Mouse (Mus musculus): Measurements from ENCODE around the gene Haus3. TPM values are rescaled to one million over a fixed set of nuclear protein-coding genes. Genes with fewer than 3 reads are reported as not detected.

Gene Haus3
- polyA plus RNA-seq (2015; fragmentation: Nextera tagmentation; extraction: Ambion mirVana), result 20.3 and 22.1 TPM in 2 replicates

- peak; percentile 100 for ATAC-seq (ENCODE audit: insufficient read depth)
- Histone ChIP-seq H3K4me3 (replicated peaks) (peak within 1 kb of the TSS; percentile 79), H3K4me1 (replicated peaks) (peaks cover 30% of the 10 kb centered on the region), H3K4me2 (peak within 1 kb of the TSS; percentile 81), H3K36me3 (replicated peaks) (peaks cover 11% of the 10 kb centered on the region), H3K27me3 (no peaks in the 10 kb centered on the region), H3K9ac (peak within 1 kb of the TSS; percentile 89), H3K9me3 (replicated peaks) (no peaks in the 10 kb centered on the region), H3K27ac (replicated peaks) (peak within 1 kb of the TSS; percentile 89)
- WGBS (ENCODE audit: insufficient replicate concordance), result under 1% methylated on average over 57 of the region's 57 CpGs
Observed at GRCm38 (mm10) chr5:34168950-34169891, at the start of gene Haus3, which contains the start of gene Poln. Gene Haus3 (minus strand): TSS chr5:34169527. Gene Poln (minus strand): TSS chr5:34169448.

GRCm38 (mm10) chr5:34218672-34219071 is 49.3 kb upstream of the Haus3 start:
- Histone ChIP-seq H3K36me3 (replicated peaks) (no peaks in the 10 kb centered on the region), H3K9ac (no peak overlapping the region), H3K9me3 (replicated peaks) (no peaks in the 10 kb centered on the region), H3K27ac (replicated peaks) (no peak overlapping the region), H3K4me2 (no peak overlapping the region), H3K27me3 (no peaks in the 10 kb centered on the region), H3K4me1 (replicated peaks) (no peaks in the 10 kb centered on the region), H3K4me3 (replicated peaks) (no peak overlapping the region)
- 34% methylated on average over 5 of the region's 5 CpGs for WGBS (ENCODE audit: insufficient replicate concordance)
- ATAC-seq (ENCODE audit: insufficient read depth), result no peak

- H3K9me3 ChIP-seq (replicated peaks), result no peaks in the 10 kb centered on the region
- no peak overlapping the region for H3K4me3 ChIP-seq (replicated peaks)
- H3K27me3 ChIP-seq, result no peaks in the 10 kb centered on the region
- no peak overlapping the region for H3K27ac ChIP-seq (replicated peaks)
- H3K36me3 ChIP-seq (replicated peaks), result no peaks in the 10 kb centered on the region
- 59% methylated on average over 9 of the region's 9 CpGs for WGBS (ENCODE audit: insufficient replicate concordance)
- H3K4me1 ChIP-seq (replicated peaks), result no peaks in the 10 kb centered on the region
- ATAC-seq (ENCODE audit: insufficient read depth), result no peak
- H3K9ac ChIP-seq, result no peak overlapping the region
- H3K4me2 ChIP-seq, result no peak overlapping the region
Observed at GRCm38 (mm10) chr5:34217756-34218155, 48.4 kb upstream of the Haus3 start.

GRCm38 (mm10) chr5:34216025-34216424 is 46.7 kb upstream of the Haus3 start:
- Histone ChIP-seq H3K4me3 (replicated peaks) (no peak overlapping the region), H3K27ac (replicated peaks) (no peak overlapping the region), H3K4me1 (replicated peaks) (no peaks in the 10 kb centered on the region), H3K27me3 (no peaks in the 10 kb centered on the region), H3K9ac (no peak overlapping the region), H3K9me3 (replicated peaks) (no peaks in the 10 kb centered on the region), H3K36me3 (replicated peaks) (no peaks in the 10 kb centered on the region), H3K4me2 (no peak overlapping the region)
- 73% methylated on average over 7 of the region's 7 CpGs for WGBS (ENCODE audit: insufficient replicate concordance)
- no peak for ATAC-seq (ENCODE audit: insufficient read depth)

DNA sequence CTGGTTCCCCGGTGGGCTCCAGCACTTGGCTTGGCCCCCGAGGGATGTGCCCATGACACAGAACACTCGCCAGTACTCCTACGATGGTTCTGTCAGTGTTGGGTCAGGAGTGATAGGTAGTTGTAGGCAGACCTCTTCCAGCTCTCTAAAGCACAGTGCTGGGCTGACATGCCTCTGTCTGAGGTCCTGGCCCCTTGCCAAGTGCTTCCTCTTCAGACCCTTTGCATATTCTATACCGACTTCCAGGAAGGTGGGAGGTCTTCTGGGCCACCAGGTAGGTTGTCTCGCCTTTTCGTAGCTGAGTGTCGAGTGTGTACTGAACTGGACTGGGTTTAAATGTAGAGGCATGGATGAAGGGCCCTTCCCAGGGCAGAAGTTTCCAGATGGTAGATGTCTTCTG is 44.3 kb upstream of the Haus3 start:
- Histone ChIP-seq H3K4me3 (replicated peaks) (no peak overlapping the region), H3K9ac (no peak overlapping the region), H3K27me3 (no peaks in the 10 kb centered on the region), H3K27ac (replicated peaks) (no peak overlapping the region), H3K4me1 (replicated peaks) (no peaks in the 10 kb centered on the region), H3K4me2 (no peak overlapping the region), H3K9me3 (replicated peaks) (no peaks in the 10 kb centered on the region), H3K36me3 (replicated peaks) (no peaks in the 10 kb centered on the region)
- no peak for ATAC-seq (ENCODE audit: insufficient read depth)
- 49% methylated on average over 8 of the region's 8 CpGs for WGBS (ENCODE audit: insufficient replicate concordance)

DNA sequence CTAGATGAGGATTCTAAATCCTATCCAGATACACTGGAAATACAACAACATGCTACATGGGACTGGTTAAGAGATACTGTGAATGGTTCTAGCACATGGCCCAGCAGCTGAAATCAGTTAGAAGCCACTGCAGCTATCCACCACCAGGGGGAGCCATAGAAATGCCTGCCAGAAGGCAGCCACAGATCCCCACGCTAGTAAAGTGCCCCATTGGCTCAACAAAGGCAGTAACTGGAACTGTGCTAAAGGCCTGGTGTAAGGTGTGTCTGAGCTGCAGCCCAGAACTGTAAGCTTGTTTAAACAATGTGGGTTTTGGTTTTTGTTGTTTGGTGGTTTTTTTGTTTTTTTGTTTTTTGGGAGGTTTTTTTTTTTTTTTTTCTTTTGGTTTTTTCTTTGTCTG is 41.0 kb upstream of the Haus3 start:
- no peak for ATAC-seq (ENCODE audit: insufficient read depth)
- Histone ChIP-seq H3K9me3 (replicated peaks) (no peaks in the 10 kb centered on the region), H3K9ac (no peak overlapping the region), H3K27ac (replicated peaks) (no peak overlapping the region), H3K4me2 (no peak overlapping the region), H3K4me1 (replicated peaks) (no peaks in the 10 kb centered on the region), H3K4me3 (replicated peaks) (no peak overlapping the region), H3K27me3 (no peaks in the 10 kb centered on the region), H3K36me3 (replicated peaks) (no peaks in the 10 kb centered on the region)
- WGBS (ENCODE audit: insufficient replicate concordance), result 3% methylated on average over 1 of the region's 1 CpGs

GRCm38 (mm10) chr5:34207503-34207902 is 38.2 kb upstream of the Haus3 start:
- ATAC-seq (ENCODE audit: insufficient read depth), result no peak
- no peaks in the 10 kb centered on the region for H3K9me3 ChIP-seq (replicated peaks)
- WGBS (ENCODE audit: insufficient replicate concordance), result 40% methylated on average over 3 of the region's 3 CpGs
- H3K4me2 ChIP-seq, result no peak overlapping the region
- no peak overlapping the region for H3K9ac ChIP-seq
- H3K27me3 ChIP-seq, result no peaks in the 10 kb centered on the region
- H3K4me1 ChIP-seq (replicated peaks), result no peaks in the 10 kb centered on the region
- no peak overlapping the region for H3K4me3 ChIP-seq (replicated peaks)
- H3K27ac ChIP-seq (replicated peaks), result no peak overlapping the region
- H3K36me3 ChIP-seq (replicated peaks), result no peaks in the 10 kb centered on the region

DNA sequence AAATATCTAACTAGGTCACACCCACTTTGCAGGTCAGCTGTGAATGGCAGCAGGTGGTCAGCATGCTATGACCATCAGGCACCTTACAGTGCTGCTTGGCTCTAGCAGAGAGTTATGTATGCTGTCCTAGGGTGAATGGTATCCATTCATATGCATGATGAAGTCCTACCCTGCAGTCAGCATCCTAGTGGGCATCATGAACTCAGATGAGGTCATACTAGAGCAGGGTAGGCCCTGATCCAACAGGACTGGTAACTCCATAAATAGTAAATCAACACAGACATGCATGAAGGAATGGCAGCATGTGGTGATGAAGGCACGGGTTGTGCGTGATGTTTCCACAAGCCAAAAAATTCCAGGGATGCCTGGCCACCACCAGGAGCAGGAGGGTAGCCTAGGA is 36.5 kb upstream of the Haus3 start:
- H3K4me1 ChIP-seq (replicated peaks), result no peaks in the 10 kb centered on the region
- ATAC-seq (ENCODE audit: insufficient read depth), result no peak
- H3K4me3 ChIP-seq (replicated peaks), result no peak overlapping the region
- H3K9ac ChIP-seq, result no peak overlapping the region
- no peak overlapping the region for H3K27ac ChIP-seq (replicated peaks)
- H3K9me3 ChIP-seq (replicated peaks), result no peaks in the 10 kb centered on the region
- H3K4me2 ChIP-seq, result no peak overlapping the region
- no peaks in the 10 kb centered on the region for H3K27me3 ChIP-seq
- 33% methylated on average over 2 of the region's 2 CpGs for WGBS (ENCODE audit: insufficient replicate concordance)
- no peaks in the 10 kb centered on the region for H3K36me3 ChIP-seq (replicated peaks)

GRCm38 (mm10) chr5:34204911-34205310 is 35.6 kb upstream of the Haus3 start:
- H3K4me2 ChIP-seq, result no peak overlapping the region
- no peak overlapping the region for H3K4me3 ChIP-seq (replicated peaks)
- ATAC-seq (ENCODE audit: insufficient read depth), result no peak
- H3K27me3 ChIP-seq, result no peaks in the 10 kb centered on the region
- no peaks in the 10 kb centered on the region for H3K4me1 ChIP-seq (replicated peaks)
- H3K36me3 ChIP-seq (replicated peaks), result no peaks in the 10 kb centered on the region
- H3K9me3 ChIP-seq (replicated peaks), result no peaks in the 10 kb centered on the region
- H3K27ac ChIP-seq (replicated peaks), result no peak overlapping the region
- 43% methylated on average over 2 of the region's 2 CpGs for WGBS (ENCODE audit: insufficient replicate concordance)
- no peak overlapping the region for H3K9ac ChIP-seq

DNA sequence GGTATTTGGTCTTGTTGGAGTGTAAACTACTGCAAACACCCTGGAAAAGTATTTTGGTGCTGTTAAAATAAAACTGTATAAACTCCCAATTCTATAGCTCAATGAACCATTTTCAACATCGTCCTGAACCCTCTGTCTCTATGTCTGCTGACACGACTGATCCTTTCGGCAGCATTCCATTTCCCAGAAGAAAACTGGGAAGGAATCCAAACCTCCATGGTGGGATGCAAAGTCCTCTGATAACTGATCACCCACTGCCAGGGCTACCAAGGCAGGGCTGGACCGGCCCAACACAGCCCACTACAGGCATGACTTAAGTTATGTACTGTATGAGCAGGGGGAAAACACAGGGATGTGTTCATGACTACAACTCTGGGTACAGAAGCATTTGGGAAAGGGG is 32.7 kb upstream of the Haus3 start:
- Histone ChIP-seq H3K27me3 (no peaks in the 10 kb centered on the region), H3K36me3 (replicated peaks) (no peaks in the 10 kb centered on the region), H3K27ac (replicated peaks) (no peak overlapping the region), H3K4me3 (replicated peaks) (no peak overlapping the region), H3K9me3 (replicated peaks) (no peaks in the 10 kb centered on the region), H3K4me2 (no peak overlapping the region), H3K9ac (no peak overlapping the region), H3K4me1 (replicated peaks) (no peaks in the 10 kb centered on the region)
- no peak for ATAC-seq (ENCODE audit: insufficient read depth)
- 64% methylated on average over 4 of the region's 4 CpGs for WGBS (ENCODE audit: insufficient replicate concordance)

DNA sequence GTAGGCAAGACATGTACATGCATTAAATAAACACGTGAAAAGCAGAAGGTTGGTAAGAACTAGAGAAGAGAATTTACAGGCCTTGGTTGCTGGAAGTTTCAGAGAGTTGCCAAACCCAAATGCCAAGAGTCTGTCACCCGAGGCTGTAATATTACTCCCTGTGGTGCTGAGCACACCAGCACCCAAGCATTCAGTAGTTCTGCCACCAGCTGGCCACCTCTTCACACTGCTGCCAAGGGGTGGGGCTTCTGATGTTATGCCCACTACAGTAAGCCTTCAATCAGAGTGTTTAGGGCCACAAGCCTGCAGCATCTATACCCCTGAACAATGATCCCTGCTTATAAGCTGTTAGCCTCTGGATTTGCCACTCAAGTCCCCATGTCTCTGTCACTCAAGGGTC is 32.1 kb upstream of the Haus3 start:
- Histone ChIP-seq H3K36me3 (replicated peaks) (no peaks in the 10 kb centered on the region), H3K4me1 (replicated peaks) (no peaks in the 10 kb centered on the region), H3K4me2 (no peak overlapping the region), H3K9me3 (replicated peaks) (no peaks in the 10 kb centered on the region), H3K27me3 (no peaks in the 10 kb centered on the region), H3K27ac (replicated peaks) (no peak overlapping the region), H3K4me3 (replicated peaks) (no peak overlapping the region), H3K9ac (no peak overlapping the region)
- WGBS (ENCODE audit: insufficient replicate concordance), result 50% methylated on average over 2 of the region's 2 CpGs
- ATAC-seq (ENCODE audit: insufficient read depth), result no peak
